Mouse (Mus musculus) small intestine, adult 2 months (tissue): ENCODE results near the gene Camk2d.

ENCODE experiments used
- CTCF ChIP-seq: fragments of 200-500 bp; IDR thresholded peaks from 2 replicates; pipeline ENCODE4 v1.5.1; 2012; ENCODE audit warnings: low read depth, mild to moderate bottlenecking, control low read depth, inconsistent platforms, low read length, moderate library complexity, mixed read lengths; ENCODE audit not compliant: insufficient replicate concordance, insufficient read length; ENCODE audit errors: extremely low read depth
- POLR2A ChIP-seq: fragments of 200-500 bp; IDR thresholded peaks from 2 replicates; pipeline ENCODE4 v1.6.1; 2012; ENCODE audit warnings: low read depth, mild to moderate bottlenecking, control low read depth, inconsistent platforms, low read length, moderate library complexity

DNA sequence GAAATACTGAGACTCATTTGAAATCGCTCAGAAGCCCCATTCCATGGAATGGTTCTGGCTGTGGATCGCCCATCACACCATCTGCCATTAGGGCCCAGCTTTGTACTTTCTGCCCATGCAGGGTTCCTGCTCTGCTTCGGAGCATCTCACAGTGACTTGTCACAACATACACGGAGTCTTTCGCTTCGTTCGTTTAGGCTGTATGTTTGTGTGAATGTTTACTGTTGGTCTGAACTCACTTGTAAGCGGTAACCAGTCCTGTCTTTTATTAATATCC is 29.6 kb downstream of the Camk2d start:
- TF ChIP-seq CTCF (no peak), POLR2A (no peak)
